Mouse (Mus musculus) layer of hippocampus, adult 11-12 months (tissue): ENCODE data around the gene Car5a.

ENCODE experiments used
- DNase-seq: peaks from one replicate; pipeline ENCODE4 v3.0.0; 2022; ENCODE audit warnings: low spot score

The Car5a gene

DNA sequence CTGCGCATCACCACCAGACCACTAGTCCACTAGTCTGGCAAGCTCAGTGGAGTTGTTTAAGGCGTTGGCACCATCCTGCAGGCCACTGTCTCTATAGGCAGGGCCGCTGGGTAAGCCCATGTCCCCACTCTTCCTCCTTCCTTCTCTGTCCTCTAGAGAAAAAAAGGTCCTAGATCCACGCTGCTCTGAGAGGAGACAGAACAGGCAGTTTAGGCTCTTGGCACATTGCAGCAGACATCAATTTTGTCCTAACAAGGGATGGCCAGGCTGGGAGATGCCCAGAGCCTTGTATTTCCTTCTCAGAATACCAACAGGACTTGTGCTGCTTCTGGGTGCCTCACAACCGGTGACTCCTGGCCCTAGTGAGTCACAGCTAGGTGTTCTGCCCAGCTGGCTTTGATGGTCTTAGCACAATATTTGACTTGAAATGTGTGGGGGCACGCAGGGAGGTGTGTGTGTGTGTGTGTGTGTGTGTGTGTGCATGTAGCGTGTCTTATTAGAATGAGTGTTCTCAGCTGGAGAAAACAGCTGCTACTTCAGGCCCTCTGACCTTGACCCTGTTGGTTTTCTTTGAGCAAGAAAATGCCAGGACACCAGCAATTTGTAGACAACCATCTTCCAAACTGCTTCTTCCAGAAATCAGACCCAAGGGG is 66.8 kb downstream of the Car5a start:
- no peak for DNase-seq

DNA sequence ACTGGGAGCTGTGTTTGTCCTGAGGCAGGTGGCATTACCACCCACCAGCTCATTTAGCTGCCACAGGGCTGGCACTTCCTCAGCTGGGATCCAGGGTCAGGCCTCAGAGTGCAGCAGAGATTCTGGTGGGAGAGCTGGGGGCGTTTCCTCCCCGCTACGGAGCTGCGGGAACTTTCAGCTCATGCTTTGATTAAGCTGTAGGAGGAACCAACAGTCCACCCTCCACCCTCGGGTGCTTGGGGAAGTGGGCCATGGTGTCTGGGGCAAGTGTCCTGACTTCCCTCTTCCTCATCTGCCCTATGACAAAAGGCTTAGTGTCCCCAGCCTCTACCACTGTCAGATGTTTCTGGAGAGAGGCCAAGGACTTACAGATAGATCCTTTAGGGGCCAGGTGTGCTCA is 67.5 kb downstream of the Car5a start:
- no peak for DNase-seq

GRCm38 (mm10) chr8:121875517-121875916 is 69.2 kb downstream of the Car5a start:
- no peak for DNase-seq

DNA sequence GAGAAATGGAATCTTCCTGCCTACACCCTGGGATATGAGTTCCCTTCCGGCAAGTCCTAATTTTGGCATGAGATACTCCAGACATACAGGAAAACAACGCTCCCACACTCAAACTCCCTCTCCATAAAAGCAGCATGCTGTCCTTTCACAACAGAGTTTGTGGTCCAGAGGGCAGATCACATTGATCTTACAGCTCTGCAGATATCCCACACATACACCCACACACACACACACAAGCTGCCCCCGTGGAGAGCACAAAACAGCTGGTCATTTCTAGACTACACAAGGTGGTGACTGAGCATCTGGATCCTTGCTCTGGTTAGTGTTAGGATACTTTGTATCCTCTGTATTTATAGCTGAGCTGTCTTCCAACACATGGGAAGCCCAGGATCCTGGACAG is 69.7 kb downstream of the Car5a start:
- no peak for DNase-seq

GRCm38 (mm10) chr8:121874031-121874430 is 70.7 kb downstream of the Car5a start:
- no peak for DNase-seq

- no peak for DNase-seq
These were observed 72.8 kb downstream of the Car5a start for GRCm38 (mm10) chr8:121871833-121872440.

DNA sequence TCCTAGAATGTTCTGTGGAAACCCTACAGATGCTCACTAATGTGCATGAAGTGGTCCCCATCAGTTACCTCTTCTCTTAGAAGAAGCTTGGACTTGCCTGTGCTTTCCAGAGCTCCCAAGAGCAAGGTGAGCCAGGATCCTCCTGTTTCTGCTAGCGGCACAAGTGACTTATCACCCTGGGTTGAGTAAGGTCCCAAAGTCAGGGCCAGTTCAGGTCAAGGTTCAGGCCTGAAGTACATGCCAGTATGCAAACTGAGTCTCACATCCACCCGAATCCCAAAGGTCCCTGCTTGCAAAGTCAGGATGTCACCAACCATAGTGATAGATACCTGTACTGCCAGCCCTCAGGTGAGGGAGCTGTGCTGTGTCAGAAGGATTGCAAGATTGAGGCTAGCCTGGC is 74.5 kb downstream of the Car5a start:
- no peak for DNase-seq

DNA sequence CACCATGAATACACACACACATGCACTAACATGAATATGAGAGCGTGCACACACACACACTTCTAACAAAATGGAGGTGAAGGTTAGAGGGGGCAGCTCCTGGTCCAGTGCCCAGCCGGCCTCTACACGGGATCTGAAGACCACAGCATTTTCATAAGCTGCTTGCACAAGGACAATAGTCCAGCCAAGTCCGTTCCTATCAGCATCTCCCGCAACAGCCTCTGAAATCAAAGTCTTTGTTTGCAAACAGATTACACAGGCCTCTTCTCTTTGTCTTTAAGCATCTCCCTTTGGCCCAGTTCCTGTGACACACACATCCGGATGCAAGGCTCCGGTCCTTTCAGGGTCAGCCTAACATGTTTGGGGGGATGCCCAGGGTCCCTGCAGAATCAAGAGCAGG is 75.8 kb downstream of the Car5a start:
- DNase-seq: no peak

GRCm38 (mm10) chr8:121868196-121868595 is 76.5 kb downstream of the Car5a start:
- DNase-seq: no peak
